Mouse (Mus musculus) spleen, adult 2 months (tissue): ENCODE measurements around the gene C530008M17Rik. TPM values are rescaled to one million over a fixed set of nuclear protein-coding genes. Genes with fewer than 3 reads are reported as not detected.

Source experiments
- DNase-seq, 2 experiments: peaks; one replicate each; pipeline versions ENCODE4 v3.0.0 to v3.0.0-alpha.2; 2012 to 2021; ENCODE audit warnings: low spot score in 2 of 2, low read depth in 1 of 2
- H3K27ac ChIP-seq: fragments of 200-500 bp; 2 replicates; pipeline ENCODE4 v1.5.1; 2012; ENCODE audit warnings: low read length, inconsistent platforms; ENCODE audit not compliant: insufficient read depth
- H3K27me3 ChIP-seq: fragments of 200-500 bp; 2 replicates; pipeline ENCODE4 v1.6.1; 2012; ENCODE audit warnings: mild to moderate bottlenecking, moderate library complexity, low read length, inconsistent platforms; ENCODE audit not compliant: control insufficient read depth, insufficient read depth
- H3K36me3 ChIP-seq: fragments of 200-500 bp; 2 replicates; pipeline ENCODE4 v1.6.1; 2012; ENCODE audit warnings: mild to moderate bottlenecking, low read length, inconsistent platforms; ENCODE audit not compliant: control insufficient read depth, insufficient read depth
- H3K4me1 ChIP-seq: fragments of 200-500 bp; 2 replicates; pipeline ENCODE4 v1.6.1; 2011; ENCODE audit warnings: inconsistent platforms; ENCODE audit not compliant: control insufficient read depth, insufficient read depth, insufficient read length
- H3K4me3 ChIP-seq: fragments of 200-500 bp; 2 replicates; pipeline ENCODE4 v1.5.1; 2011; ENCODE audit warnings: mild to moderate bottlenecking, inconsistent platforms; ENCODE audit not compliant: insufficient read depth, insufficient read length; ENCODE audit errors: extremely low read depth
- CTCF ChIP-seq: fragments of 200-500 bp; IDR thresholded peaks from 2 replicates; pipeline ENCODE4 v1.5.1; 2011; ENCODE audit warnings: mild to moderate bottlenecking, inconsistent platforms; ENCODE audit not compliant: insufficient read depth, insufficient read length, insufficient replicate concordance; ENCODE audit errors: extremely low read depth
- POLR2A ChIP-seq: fragments of 200-500 bp; IDR thresholded peaks from 2 replicates; pipeline ENCODE4 v1.6.1; 2011; ENCODE audit warnings: low read depth, low read length, inconsistent platforms
- WGBS: fragments of 180-500 bp; shearing (Covaris S2); methylation state at CpG from one replicate; pipeline ENCODE4 v1.1.7; 2018; 5-methylcytosine and 5-hydroxymethylcytosine counted together
- polyA plus RNA-seq: library from polyadenylated mRNA; depleted of rRNA; stranded (reverse); fragments of >200 nt; gene quantifications from 2 replicates; pipeline ENCODE4 v1.2.3, GENCODE M21; 2012

C530008M17Rik gene
- polyA plus RNA-seq, 1 experiment = 4.2 TPM

- no peak for DNase-seq
- no peaks in the 10 kb centered on the region for H3K4me1 ChIP-seq
- WGBS = 82% methylated on average over 11 of the region's 11 CpGs
These were observed 49.2 kb downstream of the C530008M17Rik start for GRCm38 (mm10) chr5:76705307-76706173.

GRCm38 (mm10) chr5:76707072-76707471 lies 50.8 kb downstream of the C530008M17Rik start:
- 87% methylated on average over 3 of the region's 3 CpGs for WGBS
- Histone ChIP-seq H3K4me3 (no peak overlapping the region), H3K36me3 (no peaks in the 10 kb centered on the region), H3K27me3 (no peaks in the 10 kb centered on the region), H3K27ac (no peak overlapping the region), H3K4me1 (no peaks in the 10 kb centered on the region)
- DNase-seq = no peak
- no peak for TF ChIP-seq POLR2A
- no peak for TF ChIP-seq CTCF

More at GRCm38 (mm10) chr5:76705307-76706173, 49.2 kb downstream of the C530008M17Rik start:
- H3K36me3 ChIP-seq = no peaks in the 10 kb centered on the region
- TF ChIP-seq CTCF (no peak), POLR2A (no peak)
- no peaks in the 10 kb centered on the region for H3K27me3 ChIP-seq
- H3K4me3 ChIP-seq = no peak overlapping the region
- no peak overlapping the region for H3K27ac ChIP-seq

- DNase-seq = no peak
- H3K27ac ChIP-seq = no peak overlapping the region
- WGBS = 91% methylated on average over 15 of the region's 15 CpGs
- H3K36me3 ChIP-seq = no peaks in the 10 kb centered on the region
- no peaks in the 10 kb centered on the region for H3K4me1 ChIP-seq
- TF ChIP-seq POLR2A = no peak
- no peak for TF ChIP-seq CTCF
- H3K4me3 ChIP-seq = no peak overlapping the region
- H3K27me3 ChIP-seq = no peaks in the 10 kb centered on the region
These were observed 51.7 kb downstream of the C530008M17Rik start for GRCm38 (mm10) chr5:76708004-76708403.

- TF ChIP-seq POLR2A = no peak
- TF ChIP-seq CTCF = no peak
- DNase-seq = no peak
- Histone ChIP-seq H3K27ac (no peak overlapping the region), H3K4me3 (no peak overlapping the region), H3K27me3 (no peaks in the 10 kb centered on the region), H3K36me3 (no peaks in the 10 kb centered on the region), H3K4me1 (no peaks in the 10 kb centered on the region)
- 93% methylated on average over 7 of the region's 7 CpGs for WGBS
These were observed 57.4 kb downstream of the C530008M17Rik start for GRCm38 (mm10) chr5:76713743-76714142.

GRCm38 (mm10) chr5:76719954-76720353 lies 63.6 kb downstream of the C530008M17Rik start:
- no peak for DNase-seq
- TF ChIP-seq POLR2A (no peak), CTCF (no peak)
- Histone ChIP-seq H3K36me3 (no peaks in the 10 kb centered on the region), H3K27me3 (no peaks in the 10 kb centered on the region), H3K4me3 (no peak overlapping the region), H3K27ac (no peak overlapping the region), H3K4me1 (no peaks in the 10 kb centered on the region)
- 85% methylated on average over 3 of the region's 3 CpGs for WGBS

- Histone ChIP-seq H3K27me3 (no peaks in the 10 kb centered on the region), H3K4me3 (no peak overlapping the region), H3K27ac (no peak overlapping the region), H3K4me1 (no peaks in the 10 kb centered on the region), H3K36me3 (no peaks in the 10 kb centered on the region)
- DNase-seq = no peak
- TF ChIP-seq CTCF = no peak
- TF ChIP-seq POLR2A = no peak
- 97% methylated on average over 2 of the region's 2 CpGs for whole genome bisulfite sequencing
These were observed 68.6 kb downstream of the C530008M17Rik start for GRCm38 (mm10) chr5:76724878-76725277.
